Mouse (Mus musculus) liver, postnatal 0 days (tissue): Measurements from ENCODE around the gene Skp1a.

Experiments
- CTCF ChIP-seq: sonication (generic); IDR thresholded peaks from 2 replicates; pipeline ENCODE4 v1.5.1; 2016; ENCODE audit warnings: antibody characterized with exemption, low read depth
- EP300 ChIP-seq: IDR thresholded peaks from 2 replicates; pipeline ENCODE4 v1.6.1; 2016; ENCODE audit warnings: antibody characterized with exemption, low read depth, mild to moderate bottlenecking

DNA sequence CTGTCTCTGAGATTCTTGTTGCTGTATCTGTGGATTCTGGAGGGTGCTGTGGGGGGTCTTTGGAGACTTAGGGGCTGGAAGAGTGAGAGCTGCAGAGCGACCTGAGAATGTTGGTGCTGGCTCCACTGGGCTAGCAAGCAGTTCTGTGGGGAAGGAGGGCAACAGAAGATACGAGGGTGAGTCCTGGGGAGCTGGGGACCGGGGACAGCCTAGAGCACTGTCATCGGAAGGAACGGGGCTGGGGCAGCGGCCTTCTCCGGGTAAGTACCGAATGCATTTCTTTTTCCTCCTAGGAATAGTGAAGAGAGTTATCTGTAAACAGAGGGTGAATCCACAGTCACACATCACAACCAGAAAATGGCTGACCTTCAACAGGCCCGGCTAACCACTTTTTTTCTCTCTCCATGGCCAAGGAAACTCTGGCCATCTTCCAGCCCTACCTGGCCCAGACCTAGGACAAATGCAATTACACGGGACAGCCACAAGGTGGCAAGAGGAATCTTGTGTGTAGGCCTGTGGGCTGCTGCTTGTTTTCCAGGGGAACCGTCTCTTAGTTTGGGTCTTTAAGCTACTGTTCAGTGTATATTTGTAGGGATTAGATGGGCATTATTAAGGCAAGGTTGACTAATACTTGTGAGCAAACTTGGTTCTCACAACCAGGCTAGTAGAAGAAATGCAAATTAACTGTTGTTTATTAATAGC, 22.0 kb downstream of the Skp1a start:
- peak; percentile 92 for TF ChIP-seq CTCF
- TF ChIP-seq EP300: no peak
